Mouse (Mus musculus): Measurements from ENCODE around the gene Cdca5. TPM values are rescaled to one million over a fixed set of nuclear protein-coding genes. Genes with fewer than 3 reads are reported as not detected.
"Not testable (repeated sequence)": the region's sequence is repeated elsewhere in the genome, so short reads cannot be mapped to it uniquely, and the experiment has no call there.

The Cdca5 gene
- 11.6 and 15.7 TPM in 2 replicates for polyA plus RNA-seq (2012; rRNA removed)

DNA sequence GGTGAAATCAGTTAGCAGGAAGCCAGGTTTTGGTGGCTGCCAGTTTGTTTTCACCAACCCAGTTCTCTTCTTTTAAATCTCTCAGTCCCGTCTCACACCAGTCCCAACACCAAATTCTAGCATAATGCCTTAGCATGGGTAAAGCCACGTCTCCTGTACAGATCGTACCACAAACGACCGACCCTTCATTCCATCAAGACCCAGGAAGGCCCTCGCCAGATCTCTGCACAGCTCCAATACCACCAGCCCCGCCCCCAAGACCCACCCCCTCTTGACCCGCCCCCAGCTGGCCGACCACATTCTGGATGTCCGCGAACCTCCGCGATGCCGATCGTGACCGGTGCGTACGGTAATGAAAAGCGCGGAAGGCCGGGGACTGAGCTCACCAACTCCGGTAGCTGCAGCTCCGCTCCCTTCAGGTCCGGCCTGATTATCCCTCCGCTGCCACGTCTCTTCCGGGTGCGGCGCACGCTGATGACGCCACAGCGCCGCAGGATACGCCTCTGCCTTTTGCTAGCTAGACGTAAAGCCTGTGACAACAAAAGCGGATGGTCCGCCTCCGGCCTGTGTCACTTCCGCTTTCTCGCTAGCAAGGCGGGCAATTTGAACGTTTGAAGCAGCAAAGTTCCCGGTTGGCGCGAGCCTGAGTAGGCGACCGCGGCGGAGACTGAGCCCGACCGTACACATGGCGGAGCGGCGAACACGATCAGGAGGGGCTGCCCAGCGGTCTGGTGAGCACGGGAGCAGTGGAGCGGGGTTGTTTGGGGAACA, at the start of gene Cdca5, which contains the start of gene Zfpl1:
TSS of gene Cdca5 (plus strand) at position 506 of the 771 bp plus-strand sequence.
TSS of gene Zfpl1 (minus strand) at position 479 of the 771 bp plus-strand sequence.
- under 1% methylated on average over 58 of the region's 58 CpGs for WGBS
- DNase-seq (ENCODE audit: low read depth, low spot score) = peak; percentile 94

DNA sequence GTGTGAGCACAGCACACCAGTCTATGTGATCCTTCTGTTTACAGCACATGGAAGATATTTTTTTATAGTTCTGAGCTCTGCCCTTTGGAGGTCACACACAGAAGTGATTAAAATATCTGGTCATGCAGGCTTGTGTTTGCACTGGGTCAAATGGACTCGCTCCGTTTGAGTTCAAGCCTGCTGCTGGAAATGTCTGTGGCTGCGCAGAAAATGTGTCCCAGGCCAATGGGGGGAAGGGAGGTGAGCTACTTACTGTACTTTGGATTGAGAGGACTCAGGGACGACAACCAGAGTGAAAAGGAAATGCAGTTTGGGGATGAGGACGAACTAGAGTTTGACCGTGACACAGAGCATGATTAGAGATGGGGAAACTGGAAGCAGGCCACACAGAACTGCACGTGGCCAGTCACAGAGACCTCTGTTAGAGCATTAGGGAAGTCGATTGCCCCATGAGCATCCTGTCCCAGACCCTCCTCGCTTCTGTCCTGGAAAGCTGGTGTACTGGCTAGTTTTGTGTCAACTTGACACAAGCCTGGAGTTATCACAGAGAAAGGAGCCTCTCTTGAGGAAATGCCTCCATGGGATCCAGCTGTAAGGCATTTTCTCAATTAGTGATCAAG, 48.7 kb upstream of the Cdca5 start:
- DNase-seq (ENCODE audit: low read depth, low spot score) = no peak
- 34% methylated on average over 9 of the region's 9 CpGs for WGBS

DNA sequence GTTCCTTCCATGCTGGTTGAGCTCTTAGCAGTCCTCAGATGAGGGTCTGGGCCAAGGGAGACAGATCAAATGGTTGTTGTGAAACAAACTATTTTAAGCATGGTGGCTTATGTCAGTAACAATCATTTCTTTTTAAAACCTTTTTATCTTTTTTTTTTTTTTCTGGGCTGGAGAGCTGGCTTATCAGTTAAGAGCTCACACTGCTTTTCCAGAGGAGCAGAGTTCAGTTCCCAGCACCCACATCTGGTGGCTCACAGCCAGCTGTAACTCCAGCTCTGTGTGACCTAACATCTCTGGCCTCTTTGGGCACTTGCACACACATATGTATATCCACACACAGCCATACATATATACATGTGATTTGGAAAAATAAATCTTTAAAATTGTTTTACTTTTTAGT, 47.1 kb upstream of the Cdca5 start:
- DNase-seq (ENCODE audit: low read depth, low spot score) = no peak

DNA sequence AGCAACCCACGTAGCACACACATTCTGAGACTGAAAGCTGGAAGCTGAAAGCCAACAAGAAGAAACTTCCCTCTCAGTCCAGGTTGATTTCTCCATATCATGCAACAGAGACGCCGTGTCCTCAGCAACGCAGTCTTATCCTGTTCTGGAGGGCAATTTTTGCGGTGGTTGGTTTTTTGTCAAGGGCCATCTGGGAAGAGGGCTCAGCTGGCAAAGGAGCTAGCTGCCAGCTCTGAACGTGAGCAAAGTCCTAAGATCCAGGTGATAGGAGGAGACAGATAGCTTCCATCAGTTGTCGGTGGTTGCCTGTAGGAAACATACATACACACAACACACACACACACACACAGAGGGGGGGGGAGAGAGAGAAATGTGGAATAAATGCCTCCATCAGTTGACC, 46.5 kb upstream of the Cdca5 start:
- 77% methylated on average over 7 of the region's 7 CpGs for WGBS
- DNase-seq (ENCODE audit: low read depth, low spot score) = no peak

DNA sequence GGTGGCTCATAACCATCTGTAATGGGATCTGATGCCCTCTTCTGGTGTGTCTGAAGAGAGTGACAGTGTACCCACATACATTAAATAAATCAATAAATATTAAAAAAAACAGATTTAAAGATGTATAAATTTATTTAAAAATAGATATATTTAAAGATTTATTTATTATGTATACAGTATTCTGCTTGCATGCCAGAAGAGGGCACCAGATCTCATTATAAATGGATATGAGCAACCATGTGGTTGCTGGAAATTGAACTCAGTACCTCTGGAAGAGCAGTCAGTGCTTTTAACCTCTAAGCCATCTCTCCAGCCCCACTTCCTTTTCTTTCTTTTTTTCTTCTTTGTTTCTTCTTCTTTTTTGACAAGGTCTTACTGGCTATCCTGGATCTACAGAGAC, 44.8 kb upstream of the Cdca5 start:
- no peak for DNase-seq (ENCODE audit: low read depth, low spot score)

DNA sequence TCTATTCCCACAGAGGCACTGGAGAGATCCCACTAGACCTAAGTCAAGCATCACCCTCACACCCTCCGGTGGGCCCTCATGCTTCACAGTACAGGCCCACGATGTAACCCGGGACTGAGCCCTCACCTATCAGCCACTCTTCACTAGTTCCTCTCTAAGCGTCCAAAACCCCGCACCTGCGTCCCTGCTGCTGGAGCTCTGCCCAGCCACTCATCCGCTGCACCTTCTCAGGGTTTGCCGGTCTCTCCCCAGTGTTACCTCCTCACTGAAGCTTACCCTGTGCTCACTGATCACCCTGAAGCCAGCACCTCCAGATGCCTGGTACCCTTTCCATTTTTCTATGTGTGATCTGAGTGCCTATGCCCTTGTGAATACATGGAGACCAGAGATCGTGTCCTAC, 42.5 kb upstream of the Cdca5 start:
- WGBS = 83% methylated on average over 9 of the region's 9 CpGs
- no peak for DNase-seq (ENCODE audit: low read depth, low spot score)

DNA sequence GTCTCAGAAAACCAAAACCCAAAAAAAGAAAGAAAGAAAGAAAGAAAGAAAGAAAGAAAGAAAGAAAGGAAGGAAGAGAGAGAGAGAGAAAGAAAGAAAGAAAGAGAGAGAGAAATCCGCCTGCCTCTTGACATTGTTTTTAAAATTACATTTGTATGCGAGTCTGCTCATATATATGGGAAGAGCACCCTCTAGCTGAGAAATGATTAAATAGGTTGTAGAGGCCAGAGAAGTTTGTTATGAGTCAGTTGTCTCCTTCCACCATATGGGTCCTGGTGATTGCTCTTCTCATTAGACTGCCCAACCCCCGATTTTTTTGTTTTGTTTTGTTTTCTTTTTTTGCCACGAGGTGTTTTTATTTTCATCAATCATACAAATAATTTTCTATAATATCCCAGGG, 40.7 kb upstream of the Cdca5 start:
- DNase-seq (ENCODE audit: low read depth, low spot score) = not testable (repeated sequence)
- WGBS = 23% methylated on average over 4 of the region's 4 CpGs

DNA sequence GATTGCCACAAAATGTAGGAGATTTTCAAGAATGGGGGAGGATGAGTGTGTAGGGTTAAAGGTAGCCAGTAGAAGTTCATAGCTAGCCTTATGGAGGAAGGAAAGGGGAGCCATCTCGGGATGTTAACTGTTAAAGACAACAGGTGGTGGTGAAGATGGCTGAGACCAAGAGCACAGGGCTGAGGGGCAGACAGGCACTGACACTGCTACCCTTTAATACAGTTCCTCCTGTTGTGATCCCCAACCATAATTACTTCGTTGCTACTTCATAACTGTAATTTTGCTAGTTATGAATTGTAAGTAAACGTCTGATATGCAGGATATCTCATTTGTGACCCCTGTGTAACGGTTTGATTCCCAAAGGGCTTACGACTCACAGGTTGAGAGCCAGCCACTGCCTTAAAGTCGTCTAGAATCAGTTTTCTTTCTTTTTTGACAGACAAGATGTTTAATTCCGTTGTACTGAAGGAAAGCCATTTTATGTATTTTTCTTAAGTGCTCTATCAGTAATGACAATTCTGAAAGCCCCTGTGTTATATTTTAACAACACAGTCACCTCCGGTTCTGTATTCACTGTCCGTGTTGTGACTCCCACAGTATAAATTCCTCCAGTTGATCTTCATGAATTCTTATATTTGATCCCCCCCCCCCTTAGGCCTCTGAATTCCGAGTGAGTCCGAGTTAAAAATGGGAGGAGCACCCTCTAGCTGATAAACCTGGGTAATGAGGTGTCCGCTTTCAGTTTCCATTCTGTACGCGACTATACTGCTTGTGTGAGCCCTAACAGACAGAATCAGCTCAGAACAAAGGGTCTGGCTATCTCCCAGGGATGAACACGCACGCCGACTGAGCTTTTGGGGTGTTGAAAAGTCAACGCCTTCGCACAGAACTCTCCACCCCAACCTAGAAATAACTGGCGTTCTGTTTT, 39.2 kb upstream of the Cdca5 start:
- no peak for DNase-seq (ENCODE audit: low read depth, low spot score)

DNA sequence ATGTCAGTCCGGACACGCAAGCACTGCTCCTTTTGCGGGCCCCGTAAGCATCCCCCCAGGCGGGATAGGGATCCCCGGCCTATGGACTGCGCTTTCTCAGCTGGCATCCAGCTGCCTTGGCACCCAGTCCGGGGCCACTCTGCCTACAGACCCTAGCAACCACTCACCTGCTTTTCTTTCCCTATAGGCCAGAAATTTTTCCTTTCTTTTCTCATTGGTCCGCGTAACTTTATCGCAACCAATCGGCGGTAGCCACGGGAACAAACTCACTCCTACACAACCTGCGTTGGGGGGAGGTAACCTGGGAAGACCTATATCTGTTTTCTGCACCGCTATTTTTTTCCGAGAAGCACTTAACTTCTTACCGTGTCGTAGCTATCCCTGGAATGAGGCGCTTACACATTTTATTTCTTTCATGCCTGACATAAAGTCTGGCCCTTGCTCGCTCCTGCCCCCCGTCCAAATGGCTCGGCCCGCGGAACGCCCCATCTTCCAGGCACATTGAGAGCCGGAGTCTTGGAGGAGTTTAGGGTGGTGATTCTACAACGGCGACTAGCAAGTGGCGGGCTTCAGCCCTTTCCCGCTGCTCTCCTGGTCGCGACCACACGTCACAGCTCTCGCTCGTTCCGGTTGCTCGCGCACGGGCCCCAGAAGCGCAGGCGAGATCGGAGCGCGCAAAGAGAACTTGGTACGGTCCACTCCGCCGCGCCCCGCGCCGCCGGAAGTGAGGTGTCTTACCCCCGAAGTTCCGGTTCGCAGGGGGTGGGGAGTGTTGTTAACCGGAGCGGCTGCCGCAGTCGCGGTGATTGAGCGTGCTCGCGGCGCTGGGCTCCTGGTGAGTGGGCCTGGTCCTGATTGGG, 38.3 kb upstream of the Cdca5 start, which contains the start of gene Syvn1:
TSS of gene Syvn1 (plus strand) at position 283 of the 860 bp plus-strand sequence.
- DNase-seq (ENCODE audit: low read depth, low spot score) = peak; percentile 91
- WGBS = under 1% methylated on average over 65 of the region's 65 CpGs

More for the DNA sequence above, 39.2 kb upstream of the Cdca5 start:
- WGBS = 9% methylated on average over 20 of the region's 20 CpGs

DNA sequence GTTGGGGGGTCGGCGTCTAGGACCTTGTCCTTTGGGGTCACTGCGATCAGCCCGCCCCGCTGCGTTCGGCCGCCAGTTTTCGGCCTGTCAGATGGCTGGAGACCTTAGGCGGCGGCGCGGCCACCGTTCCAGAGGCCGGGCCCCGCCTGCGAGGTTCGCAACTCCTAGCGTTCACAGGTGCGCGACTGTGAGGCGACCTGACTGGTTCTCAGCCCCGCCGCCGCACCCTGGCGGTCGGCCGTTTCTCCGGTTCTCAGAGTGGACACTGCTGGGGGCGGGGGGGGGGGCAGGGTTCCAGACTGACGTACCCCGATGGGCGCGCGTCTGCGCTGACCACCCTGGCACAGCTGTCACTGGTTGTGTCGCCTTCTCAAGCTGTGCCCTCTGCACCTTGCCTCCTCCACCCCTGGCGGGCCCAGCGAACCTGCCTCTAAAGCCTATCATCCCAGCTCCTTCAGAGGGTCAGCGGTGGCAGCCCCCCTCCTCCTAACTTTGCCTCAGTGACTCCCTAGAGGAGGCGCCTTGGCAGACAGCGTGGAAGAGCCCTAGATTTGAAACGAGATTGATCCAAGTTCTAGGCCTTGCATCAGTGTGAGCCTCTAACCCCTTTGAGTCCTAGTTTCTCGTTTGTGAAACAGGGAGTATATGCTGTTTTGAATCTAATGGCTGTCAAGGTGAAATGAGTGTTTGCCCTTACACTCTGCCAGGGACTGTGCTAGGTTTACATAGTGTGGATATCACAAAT, 37.5 kb upstream of the Cdca5 start:
- WGBS = under 1% methylated on average over 44 of the region's 44 CpGs
- DNase-seq (ENCODE audit: low read depth, low spot score) = no peak

DNA sequence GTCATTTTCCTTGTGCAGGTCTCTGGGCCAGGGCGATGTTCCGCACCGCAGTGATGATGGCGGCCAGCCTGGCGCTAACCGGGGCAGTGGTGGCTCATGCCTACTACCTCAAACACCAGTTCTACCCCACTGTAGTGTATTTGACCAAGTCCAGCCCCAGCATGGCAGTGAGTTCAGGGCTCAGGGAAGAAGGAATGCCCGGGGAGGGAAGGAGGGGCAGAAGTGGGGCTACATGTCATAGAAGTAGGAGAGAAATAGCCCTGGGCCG, 37.0 kb upstream of the Cdca5 start:
- 70% methylated on average over 8 of the region's 8 CpGs for WGBS
- no peak for DNase-seq (ENCODE audit: low read depth, low spot score)

DNA sequence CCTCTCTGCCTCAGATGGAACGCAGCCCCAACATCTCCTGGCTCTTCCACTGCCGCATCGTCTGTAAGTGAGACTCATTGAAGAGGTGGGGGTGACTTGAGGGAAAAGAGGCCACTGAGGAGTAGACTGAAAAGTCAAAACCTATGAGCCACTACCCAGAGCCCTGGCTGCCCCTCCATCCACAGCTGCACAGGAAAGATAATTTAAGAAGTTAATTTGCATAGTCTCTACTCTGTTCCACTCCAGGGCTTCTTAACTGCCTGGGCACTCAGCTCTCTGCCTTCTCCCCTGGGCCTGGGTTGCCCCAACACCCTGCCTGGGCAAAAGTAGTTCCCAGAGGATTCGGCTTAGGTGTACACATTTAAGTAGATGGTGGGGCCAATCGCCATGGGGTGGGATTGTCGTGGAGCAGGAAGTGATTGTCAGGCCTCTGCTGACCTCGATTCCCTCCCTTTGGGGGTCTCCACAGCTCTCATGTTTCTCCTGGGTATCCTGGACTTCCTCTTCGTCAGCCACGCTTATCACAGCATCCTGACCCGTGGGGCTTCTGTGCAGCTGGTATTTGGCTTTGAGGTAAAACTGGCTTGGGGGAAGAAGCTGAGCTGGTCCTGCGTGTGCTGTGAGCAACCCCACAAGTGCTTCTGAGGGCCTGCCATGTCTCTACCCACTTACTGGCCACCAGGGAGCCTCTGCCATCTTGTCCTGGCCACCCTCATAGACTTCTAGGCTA, 35.9 kb upstream of the Cdca5 start:
- DNase-seq (ENCODE audit: low read depth, low spot score) = no peak
- WGBS = 86% methylated on average over 11 of the region's 11 CpGs

DNA sequence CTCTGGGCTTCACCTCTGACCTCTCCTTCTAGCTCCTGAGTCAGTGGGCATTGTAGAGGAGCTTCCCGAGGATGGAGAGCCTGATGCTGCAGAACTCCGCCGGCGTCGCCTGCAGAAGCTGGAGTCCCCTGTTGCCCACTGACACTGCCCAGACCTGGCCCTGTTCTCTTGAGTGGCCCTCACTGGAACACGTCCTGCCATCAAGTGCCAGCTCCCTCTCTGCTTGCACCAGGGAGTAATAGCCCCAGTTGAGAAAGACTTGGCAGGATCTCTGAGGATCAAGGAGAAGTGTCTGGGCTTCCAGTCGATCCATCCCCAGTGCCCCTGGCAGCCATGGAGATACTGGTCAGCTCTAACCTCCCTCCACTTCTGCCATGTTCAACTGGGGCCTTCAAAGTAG, 32.3 kb upstream of the Cdca5 start:
- DNase-seq (ENCODE audit: low read depth, low spot score) = no peak
- 79% methylated on average over 7 of the region's 7 CpGs for WGBS

DNA sequence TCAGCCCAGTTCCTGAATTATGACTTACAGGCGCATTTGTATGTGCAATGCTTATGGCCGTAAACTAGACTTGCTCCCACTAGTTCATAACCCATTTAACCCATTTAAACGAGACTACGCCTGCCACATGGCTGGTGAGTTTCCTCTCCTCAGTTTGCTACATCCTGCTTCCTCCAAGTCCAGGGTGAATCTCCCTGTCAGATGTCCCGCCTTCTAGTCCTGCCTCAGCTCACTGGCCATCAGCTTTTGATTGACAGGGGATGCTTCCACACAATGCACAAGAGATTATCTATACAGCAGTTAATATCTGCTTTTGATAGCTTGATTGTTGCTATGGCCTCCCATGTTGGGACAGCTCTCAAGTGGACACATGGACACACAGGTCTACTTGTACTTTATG, 30.5 kb upstream of the Cdca5 start:
- 54% methylated on average over 5 of the region's 5 CpGs for WGBS
- no peak for DNase-seq (ENCODE audit: low read depth, low spot score)

DNA sequence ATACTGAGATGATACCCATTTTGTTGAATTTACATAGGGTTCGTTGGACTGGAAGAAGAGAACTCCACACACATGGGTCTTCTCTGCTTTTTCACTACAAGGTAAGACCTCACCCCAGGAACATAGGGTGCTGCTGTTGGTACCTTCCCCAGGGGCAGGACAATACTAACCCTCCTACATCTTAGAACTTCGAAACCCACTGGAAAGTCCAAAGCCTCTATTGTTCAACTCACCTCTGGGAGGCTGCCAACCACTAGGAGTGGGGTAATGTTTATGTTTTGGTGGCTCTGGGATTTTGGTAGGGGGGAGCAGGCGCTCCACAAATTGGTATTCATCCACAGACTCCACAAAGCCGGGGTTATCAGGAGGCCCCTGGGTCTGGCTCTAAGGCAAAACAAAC, 28.1 kb upstream of the Cdca5 start:
- no peak for DNase-seq (ENCODE audit: low read depth, low spot score)
- WGBS = 30% methylated on average over 4 of the region's 4 CpGs

DNA sequence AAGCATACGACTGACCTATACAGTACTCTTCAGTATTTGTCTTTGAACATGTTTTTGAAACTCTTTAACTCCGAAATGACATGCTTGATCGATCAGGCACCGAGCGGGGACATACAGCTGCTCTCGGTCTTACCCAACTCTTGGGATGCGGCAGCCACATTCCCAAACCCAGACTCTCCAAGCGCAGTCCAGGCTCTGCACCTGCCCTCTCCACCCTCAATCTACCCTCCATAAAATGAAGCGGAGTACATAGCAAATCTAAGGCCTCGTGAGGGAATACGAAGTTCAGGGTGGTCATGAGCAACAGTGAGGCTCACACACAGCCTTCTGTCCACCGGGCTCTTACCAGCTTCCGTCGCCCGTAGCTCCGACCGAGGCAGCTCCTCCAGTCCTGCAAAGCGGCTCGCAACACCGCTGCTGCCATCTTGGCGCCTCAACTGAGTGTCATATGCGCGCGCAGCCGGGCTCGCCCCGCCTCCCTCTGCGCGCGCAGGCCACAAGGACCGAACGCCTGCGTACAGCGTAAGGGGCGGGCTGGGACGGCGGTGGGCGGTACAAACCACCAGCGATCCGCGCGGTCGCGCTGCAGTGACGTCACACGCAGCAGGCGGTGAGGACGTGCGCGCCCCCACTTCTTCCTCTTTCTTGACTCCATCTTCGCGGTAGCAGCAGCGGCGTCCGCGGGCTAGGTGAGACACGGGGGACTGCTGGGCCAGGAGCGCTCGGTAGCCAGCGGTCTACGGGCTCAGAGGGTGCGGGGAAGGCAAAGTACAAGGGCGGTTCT, 27.3 kb upstream of the Cdca5 start, which contains the start of the genes Mrpl49 and Fau:
TSS of gene Mrpl49 (minus strand) at position 473 of the 784 bp plus-strand sequence.
TSS of gene Fau (plus strand) at position 532 of the 784 bp plus-strand sequence.
- under 1% methylated on average over 63 of the region's 63 CpGs for WGBS
- peak; percentile 75 for DNase-seq (ENCODE audit: low read depth, low spot score)

DNA sequence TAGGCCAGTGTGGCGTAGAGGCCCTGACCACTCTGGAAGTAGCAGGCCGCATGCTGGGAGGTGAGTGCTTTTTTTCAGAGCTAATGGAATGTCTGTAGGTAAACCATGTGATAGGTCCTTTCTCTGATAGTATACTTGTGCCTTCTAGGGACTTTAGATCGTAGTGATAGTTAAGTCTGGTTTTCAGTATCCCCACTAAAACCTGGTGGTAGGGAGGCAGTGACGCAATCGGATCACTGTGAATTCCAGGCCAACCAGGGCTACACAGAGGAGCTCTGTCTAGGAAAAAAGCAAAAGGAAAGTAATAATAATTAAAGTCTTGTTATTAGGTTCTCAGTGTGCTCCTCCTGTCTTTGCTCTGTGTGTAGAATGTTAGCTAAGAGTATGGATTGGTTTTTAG, 26.3 kb upstream of the Cdca5 start:
- no peak for DNase-seq (ENCODE audit: low read depth, low spot score)

More for the DNA sequence above, 26.3 kb upstream of the Cdca5 start:
- WGBS = 13% methylated on average over 5 of the region's 5 CpGs

Data from large intestine, adult 2 months (tissue).